Mouse (Mus musculus): ENCODE results near the gene Lmbrd1. TPM values are rescaled to one million over a fixed set of nuclear protein-coding genes. Genes with fewer than 3 reads are reported as not detected.
"Not testable (repeated sequence)": the region's sequence is repeated elsewhere in the genome, so short reads cannot be mapped to it uniquely, and the experiment has no call there.

The Lmbrd1 gene
- 10 to 100 TPM; 27.4 to 29.0 TPM for total RNA-seq (2021)
- long read RNA-seq, experiment 1, full-length matches to known transcripts: 30 of 38 reads
- long read RNA-seq, experiment 1, partial matches to known transcripts: 1 of 38 reads
- long read RNA-seq, experiment 1, other reads (novel, unspliced or antisense): 7 of 38 reads
- long read RNA-seq, experiment 2, full-length matches to known transcripts: 25 of 38 reads
- long read RNA-seq, experiment 2, partial matches to known transcripts: 3 of 38 reads
- long read RNA-seq, experiment 2, other reads (novel, unspliced or antisense): 10 of 38 reads

DNA sequence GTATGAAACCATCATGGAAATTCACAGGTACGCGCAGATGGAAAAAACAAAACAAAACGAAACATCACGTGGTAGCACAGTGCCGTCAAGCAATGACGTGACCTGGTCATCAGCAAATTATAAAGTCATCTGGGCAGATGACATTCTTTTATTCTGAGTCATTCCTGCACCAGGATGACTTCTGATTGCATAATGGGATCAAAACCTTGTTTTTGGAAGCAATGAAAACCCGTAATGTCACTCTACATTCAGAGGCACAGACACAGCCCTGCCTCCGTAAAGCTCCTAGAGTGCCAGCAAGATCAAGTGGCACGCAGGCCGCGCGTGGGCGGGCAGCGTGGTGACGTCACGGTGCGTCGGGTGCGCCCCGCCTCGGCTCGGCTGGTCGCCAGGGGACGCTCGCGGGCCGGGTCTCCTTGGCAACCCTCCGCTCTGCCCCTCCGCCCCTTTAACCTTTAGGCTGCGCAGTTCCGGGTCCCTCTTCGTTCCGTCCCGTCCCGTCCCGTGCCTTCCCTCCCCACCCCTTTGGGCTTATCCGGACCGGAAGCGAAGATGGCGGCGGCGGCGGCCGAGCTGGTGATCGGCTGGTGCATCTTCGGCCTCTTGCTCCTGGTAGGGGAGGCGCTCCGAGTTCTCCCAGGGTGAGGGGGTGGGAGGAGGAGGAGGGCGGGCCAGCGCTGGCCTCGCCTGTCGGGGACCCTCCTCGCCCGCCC, at the start of gene Lmbrd1:
Lmbrd1 (plus strand) TSS at position 426 of the 713 bp plus-strand sequence.
- peak; percentile 89 to 93 for DNase-seq
- intact Hi-C loops (cut with DNase I): no loop called here

DNA sequence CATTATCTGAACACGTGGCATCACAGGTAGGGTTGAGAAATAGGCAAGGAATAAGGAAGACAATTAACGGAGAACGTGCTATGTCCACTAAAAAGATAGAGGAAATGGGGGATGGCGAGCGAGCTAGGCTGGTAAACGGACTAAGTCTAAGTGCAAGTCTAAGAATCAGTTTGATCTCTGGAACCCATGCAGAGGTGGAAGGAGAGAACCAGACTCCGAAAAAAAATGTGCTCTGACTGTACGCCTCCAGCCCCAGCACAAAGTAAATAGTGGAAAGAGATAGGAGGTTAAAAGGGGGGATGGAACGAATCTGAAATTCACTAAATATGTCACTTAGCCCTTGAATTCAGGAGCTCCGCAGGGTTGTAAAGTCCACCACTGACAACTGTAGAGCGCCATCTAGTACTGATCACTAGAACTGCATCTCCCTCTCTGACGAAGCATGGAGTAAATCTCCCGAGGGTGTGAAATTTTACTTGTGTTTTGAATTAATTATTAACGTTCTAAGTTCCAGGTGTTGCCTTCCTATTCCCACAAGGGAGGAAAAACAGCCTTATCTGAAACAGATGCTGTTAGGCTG, 44.8 kb upstream of the Lmbrd1 start:
- intact Hi-C loops (cut with DNase I): loop anchor here (2.0 to 10.0 kb wide), 2 partner anchors 255 to 329 kb away; no protein-coding TSS in a partner anchor
- DNase-seq: no peak

DNA sequence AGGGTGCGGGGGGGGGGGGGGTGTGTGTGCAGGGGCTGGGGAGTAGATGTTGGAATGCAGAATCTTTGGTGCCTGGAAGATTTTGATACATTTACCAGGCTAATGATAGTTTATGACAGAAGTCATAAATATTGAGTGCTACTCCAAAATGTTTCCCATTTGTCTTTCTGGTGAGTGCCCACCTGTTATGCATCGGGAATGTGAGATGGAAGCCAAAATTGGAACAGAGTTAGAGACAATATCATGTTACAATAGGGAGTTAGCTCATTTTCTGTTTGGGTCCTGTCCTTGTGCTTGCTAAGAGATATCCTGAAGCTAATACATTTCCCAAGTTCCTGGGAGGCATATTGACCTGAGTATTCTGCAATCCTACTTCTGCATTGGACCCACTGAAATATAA, 28.3 kb upstream of the Lmbrd1 start:
- intact Hi-C loops (cut with DNase I): no loop called here
- no peak for DNase-seq

DNA sequence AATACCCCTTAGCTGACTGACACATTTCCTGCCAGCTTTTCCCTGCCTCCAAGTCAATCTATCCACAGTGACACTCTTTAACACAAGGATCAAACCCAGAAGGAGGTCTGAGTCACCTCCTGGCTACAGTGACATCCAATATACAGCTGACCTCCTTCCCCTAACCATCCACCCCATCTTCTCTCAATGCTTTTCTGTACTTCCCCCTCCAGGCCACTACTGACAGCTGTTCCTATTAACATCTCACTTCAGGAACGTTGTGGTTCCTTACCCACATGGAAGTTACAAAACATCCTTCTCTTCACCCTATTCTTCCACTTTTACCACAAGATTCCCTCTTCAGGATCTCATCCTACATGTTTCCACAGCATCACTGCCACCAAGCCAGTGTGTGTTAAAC, 18.5 kb upstream of the Lmbrd1 start:
- intact Hi-C loops (cut with DNase I): no loop called here
- DNase-seq: no peak

DNA sequence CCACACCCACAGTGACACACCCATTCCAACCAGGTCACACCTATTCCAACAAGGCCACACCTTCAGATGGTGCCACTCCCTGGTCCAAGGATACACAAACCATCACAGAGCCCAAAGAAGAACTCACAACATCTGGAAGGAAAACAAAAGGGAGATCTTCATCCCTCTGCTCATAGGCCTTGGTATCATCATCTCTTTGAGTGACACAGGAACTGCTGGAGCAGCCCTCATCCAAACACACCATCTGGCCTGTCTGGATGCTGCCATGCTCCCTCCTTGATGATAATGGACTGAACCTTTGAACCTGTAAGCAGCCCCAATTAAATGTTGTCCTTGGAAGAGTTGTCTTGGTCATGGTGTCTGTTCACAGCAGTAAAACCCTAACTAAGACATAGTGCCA, 17.8 kb upstream of the Lmbrd1 start:
- intact Hi-C loops (cut with DNase I); DNase-seq: not testable (repeated sequence)

DNA sequence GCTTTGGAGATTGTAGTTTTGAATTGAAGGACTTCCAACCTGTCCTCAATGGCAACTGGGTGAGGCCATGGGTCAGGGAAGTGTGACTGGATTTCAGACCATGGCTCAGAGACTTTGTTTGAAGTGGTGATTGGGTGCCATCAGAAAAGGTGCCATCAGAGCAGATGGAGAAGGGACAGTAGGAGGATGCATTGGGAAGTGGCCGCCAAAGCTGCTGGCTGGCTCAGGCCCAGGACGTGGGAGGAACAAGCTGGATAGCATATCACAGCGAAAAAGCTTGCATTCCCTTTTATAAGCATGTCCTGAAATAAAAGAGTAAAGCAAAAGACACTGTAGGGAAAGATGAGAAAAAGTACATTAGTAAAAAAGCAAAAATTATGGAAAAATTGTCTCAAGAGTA, 16.9 kb upstream of the Lmbrd1 start:
- intact Hi-C loops (cut with DNase I): no loop called here
- DNase-seq: no peak

DNA sequence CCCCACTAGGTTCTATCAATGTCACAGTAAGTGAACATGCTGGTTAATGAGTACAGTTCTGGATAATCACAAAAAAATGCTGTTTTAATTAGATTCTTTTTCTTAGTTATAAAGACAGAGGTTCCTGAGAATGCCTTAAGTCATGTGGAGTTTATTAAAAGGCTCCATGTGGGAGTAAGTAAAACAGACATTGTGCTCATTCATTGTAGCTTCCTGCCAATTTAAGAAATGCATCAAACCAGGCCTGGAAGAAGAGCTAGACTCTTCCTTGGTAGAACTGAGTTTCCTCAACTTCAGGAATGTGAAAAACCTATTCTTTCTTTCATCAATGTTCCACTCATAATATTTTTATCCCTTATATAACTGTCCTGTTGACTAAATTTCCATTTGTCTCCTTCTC, 14.3 kb upstream of the Lmbrd1 start:
- DNase-seq: no peak
- intact Hi-C loops (cut with DNase I): no loop called here

DNA sequence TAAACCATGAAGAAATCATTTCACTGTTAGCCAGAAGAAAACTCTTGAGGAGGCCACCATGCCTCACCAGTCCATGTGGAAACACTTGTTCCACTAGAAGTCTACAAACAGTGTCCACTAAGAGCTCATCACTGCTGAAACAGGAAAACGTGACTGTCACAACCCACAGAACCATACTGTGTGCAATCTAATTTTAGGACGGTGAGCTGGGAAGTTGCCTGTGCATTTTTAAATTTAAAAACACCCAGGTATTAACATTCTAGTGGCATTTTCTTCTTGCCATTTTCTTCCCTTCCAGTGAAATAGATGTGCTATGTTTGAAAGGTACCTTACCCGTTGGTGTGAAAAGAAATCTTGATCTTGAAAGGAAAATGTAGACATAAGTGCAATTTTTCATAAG, 5.2 kb upstream of the Lmbrd1 start:
- intact Hi-C loops (cut with DNase I): no loop called here
- DNase-seq: no peak

DNA sequence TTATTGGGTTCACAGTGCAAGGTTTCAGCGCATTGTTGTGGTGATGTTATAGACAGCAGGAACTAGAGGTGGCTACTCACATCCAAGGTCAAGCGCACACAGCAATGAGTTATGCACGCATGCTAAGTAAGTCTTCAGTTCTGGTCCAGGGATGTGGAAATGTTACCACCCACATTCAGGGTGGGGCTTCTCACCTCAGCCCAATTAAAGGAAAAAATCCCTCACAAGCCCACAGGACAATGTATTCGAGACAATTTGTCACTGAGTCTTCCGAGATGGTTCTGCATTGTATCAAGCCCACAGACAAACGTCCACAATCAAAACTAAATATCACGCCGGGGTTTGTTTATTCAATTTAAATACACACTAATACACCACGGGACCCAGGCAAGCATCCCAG, 724 bp upstream of the Lmbrd1 start:
- DNase-seq: no peak
- intact Hi-C loops (cut with DNase I): no loop called here

DNA sequence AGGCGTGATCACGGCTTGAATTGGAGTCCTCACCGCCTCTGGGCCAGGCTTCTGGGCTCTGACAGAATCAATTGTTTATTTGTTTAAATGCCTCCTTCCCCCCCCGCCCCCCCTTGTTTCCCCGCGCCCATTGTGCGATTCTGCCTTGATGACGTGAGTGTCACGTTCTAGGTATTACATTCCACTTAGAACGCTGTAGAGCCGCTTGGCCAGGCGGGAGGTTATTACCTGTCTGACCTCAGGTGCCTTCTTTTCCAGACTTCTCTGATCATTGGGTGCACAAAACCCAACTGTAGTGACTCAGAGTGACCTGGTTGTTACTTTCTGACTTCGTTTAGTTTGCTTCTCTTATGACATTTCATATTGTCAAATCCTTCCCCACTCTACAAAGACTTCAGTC, 641 bp downstream of the Lmbrd1 start:
- intact Hi-C loops (cut with DNase I): no loop called here
- DNase-seq: no peak

DNA sequence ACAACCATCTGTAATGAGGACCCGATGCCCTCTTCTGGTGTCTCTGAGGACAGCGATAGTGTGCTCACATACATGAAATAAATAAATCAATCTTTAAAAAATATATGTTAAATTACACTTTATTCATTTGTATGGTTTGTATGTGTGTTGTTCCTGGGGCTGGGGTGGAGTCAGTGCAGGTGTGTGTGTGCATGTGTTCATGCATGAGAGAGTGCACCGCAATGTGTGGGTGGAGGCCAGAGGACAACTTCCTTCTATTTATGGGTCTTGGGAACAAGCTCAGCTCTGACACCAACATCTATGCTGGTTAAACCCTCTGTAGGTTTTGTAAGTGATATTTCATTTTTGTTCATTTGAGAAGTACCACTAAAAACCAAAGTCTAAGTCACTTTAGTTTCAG, 2.6 kb downstream of the Lmbrd1 start:
- intact Hi-C loops (cut with DNase I): no loop called here
- no peak for DNase-seq

DNA sequence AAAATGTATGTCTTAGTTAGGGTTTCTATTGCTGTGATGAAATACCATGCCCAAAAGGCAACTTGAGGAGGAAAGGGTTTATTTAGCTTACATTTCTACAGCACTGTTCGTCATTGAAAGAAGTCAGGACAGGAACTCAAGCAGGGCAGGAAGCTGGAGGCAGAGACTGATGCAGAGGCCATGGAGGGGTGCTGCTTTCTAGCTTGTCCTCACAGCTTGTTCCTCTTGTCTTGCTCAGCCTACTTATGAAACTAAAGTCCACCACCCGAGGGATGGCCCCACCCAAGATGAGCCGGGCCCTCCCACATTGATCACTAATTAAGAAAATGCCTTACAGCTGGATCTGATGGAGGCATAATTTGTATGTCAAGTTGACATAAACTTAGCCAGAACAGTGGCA, 3.5 kb downstream of the Lmbrd1 start:
- intact Hi-C loops (cut with DNase I): no loop called here
- DNase-seq: no peak

DNA sequence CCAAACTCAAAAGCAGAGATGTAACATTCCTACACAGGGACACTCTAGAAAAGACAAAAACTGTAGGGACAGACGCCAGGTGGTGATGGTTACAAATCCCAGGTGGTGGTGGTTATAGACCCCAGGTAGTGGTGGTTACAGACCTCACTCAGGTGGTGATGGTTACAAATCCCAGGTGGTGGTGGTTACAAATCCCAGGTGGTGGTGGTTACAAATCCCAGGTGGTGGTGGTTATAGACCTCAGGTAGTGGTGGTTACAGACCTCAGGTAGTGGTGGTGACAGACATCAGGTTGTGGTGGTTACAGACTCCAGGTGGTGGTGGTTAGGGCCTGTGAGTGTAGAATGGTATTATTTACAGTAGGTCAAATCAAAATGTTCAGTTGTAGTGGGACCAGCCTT, 5.5 kb downstream of the Lmbrd1 start:
- intact Hi-C loops (cut with DNase I): no loop called here
- DNase-seq: no peak

DNA sequence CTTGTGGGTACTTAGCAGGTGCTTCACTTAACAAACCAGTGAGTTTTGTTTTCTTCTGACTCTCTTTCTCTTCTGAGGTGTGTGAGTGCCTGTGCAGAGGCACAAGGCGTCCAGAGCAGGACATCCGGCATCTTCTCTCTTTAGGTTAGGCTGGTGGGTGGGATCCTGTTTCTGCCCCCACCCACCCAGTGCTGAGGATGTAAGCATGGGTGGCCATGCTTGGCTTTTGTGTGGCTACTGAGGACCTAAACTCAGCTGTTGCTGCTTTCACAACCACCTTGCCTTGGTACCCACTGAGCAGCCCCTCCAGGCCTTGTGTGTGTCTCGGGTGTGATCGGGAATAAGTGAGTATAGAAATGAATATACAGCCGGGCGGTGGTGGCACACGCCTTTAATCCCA, 7.2 kb downstream of the Lmbrd1 start:
- intact Hi-C loops (cut with DNase I): no loop called here
- DNase-seq: no peak

DNA sequence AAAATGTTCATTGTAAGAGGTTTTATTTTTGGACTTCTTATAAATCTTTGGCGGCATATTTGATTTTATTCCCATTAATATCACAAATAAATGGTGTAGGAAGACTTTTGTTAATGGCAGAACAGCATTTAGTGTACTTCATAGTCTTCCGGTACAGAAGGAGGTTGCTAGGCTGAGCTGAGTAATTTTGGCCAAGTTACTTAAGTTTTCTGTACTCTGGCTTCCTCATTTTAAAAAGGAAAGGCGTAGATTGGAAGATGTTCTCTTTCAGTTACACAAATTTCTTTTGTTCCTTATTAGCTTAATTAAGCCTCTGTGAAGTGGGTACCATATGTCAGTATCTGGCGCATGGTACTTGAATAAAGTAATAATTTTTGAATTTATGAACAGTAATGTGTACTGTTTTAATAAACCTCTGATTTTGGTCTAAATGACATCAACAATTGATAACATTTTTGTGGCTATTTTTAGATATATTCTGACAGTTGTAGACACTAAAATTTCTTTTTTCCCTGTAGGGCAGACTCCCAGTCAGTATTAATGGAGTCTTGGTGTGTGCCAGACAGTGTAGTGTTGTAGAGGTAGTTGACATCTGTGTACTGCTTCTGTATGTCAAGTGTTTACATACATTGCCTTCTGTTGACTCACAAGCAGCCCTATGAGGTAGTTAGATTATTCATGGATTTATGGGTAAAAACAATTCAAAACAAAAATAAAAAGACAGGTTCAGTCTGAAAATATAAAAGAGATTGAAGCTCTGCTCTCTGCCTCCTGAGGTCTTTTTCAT, 8.0 kb downstream of the Lmbrd1 start:
- intact Hi-C loops (cut with DNase I): no loop called here
- DNase-seq: no peak

DNA sequence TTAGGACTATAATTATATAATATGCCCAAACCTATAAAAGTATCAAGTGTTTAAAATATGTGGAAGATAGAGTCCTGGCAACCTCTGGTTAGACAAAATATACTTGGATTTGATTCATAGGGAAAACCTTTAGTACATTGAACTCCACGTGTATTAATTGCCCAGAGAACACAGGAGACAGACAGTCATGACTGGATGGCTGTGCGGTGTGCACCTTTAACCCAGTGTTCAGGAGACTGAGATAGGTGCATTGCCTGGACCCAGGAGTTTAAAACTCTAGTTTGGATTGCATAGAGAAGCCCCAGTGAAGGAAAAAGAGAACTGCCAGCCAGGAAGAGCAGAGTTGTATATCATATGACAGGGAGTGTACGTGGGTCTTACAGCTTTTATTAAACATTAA, 19.2 kb downstream of the Lmbrd1 start:
- DNase-seq: no peak
- intact Hi-C loops (cut with DNase I): no loop called here

DNA sequence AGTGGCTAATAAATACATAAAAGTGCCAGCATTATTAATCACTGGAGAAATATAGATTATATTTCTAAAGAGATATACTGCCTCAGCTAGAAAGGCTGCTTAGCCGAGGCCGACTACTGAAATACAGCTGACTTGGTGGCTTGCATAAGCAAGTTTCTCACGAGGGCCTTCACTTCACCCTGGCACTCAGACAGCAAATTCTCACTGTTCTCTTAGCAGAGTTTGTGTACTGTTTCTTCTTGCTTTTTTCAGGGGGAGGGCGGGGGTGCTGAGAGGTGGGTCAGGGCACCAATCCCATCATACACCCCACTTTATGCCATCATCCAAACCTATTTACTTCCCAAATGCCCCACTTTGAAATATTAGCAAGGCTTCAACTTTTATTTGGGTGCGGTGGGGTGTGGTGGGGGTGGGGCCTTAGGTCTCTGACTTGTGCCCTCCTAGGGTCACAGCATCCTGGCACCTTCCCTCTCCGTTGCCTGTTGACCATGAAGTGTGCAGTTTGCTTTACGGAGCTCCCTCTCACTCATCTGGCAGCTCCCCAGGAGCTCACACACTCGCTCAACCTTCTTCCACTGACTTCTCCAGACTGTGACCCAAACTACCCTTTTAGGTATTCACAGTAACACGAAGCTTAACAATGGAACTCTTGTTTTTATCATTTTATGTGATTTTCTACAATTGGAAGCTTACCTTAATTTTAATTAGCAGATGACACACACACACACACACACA, 19.9 kb downstream of the Lmbrd1 start:
- intact Hi-C loops (cut with DNase I): no loop called here
- no peak for DNase-seq

DNA sequence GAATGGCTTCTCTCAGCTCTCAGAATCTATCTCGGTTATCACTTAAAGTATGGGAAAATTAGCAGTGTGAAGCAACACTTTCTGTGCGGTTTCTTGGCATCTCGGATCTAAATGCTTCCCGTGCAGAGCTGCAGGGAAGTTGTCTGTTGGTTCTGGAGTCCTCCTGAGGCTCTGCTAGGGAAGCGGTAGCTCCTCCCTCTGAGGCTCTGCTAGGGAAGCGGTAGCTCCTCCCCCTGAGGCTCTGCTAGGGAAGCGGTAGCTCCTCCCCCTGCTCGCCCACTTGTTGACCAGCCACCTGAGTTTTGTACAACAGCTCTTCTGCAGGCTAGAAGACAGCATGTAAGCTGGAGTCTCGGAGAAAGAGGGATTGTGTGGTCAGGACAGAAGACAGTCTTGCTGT, 20.9 kb downstream of the Lmbrd1 start:
- no peak for DNase-seq
- intact Hi-C loops (cut with DNase I): no loop called here

DNA sequence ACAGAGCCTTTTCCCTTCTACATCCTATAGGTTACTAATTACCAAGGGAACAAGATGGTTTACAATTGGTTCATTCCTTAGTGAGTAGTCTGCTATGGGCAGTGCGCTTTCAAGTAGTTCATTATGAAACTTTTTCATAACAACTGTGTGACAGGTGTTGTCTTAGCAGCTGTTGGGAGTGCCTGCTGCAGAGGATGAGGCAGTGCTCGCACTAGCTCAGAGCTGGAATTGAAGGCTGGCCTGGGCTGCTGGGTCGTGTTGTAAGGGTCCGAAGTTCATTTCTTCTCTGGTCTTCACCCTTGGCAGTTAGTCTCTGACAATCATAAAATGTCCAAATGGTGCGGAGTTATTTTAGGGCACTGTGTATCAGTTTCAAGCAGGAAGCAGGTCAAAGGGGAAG, 21.8 kb downstream of the Lmbrd1 start:
- intact Hi-C loops (cut with DNase I): no loop called here
- DNase-seq: no peak

DNA sequence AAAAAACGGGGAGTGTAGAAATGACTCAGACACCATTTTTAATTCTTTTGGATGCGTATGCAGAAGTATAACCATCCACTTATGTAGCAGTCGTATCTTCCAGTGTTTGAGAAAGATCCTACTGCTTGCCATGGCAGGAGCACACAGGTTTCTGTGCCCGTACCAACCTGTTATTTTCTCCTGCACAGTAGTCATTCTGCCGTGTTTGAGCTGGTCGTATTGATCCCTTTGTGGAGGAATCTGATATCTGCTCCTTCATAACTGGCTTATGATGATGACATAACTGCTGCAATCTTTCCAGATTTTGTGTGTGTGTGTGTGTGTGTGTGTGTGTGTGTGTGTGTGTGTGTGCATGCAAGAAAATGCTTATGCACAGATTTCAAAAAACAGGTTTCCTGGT, 25.4 kb downstream of the Lmbrd1 start:
- intact Hi-C loops (cut with DNase I): no loop called here

DNA sequence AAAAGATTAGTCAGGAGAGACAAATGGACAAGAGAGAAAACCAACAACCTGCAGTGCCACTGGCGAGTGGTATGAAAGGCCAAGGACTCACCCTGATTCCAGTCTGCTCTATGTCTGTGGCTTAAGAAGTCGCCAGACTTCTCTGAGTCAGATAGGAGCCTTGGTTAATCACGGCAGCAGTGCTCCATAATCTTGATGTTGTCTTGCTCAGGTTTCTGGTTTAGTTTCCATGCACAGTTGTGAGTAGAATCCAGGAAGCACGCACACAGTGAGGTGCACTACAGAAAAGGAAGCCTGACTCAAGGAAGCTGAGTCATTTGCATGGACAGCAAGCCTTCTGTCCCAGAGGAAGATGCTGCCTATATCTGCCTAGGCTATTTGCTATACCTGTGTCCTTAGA, 37.9 kb downstream of the Lmbrd1 start:
- DNase-seq: no peak
- intact Hi-C loops (cut with DNase I): no loop called here

More for the DNA sequence above, 25.4 kb downstream of the Lmbrd1 start:
- DNase-seq: no peak
